Mouse (Mus musculus) cerebellum, postnatal 25 days (tissue): Measurements from ENCODE around the gene Scrn3.
A peak's percentile ranks its signal among the peaks of the same experiment; 100 is the strongest.

Source experiments
- DNase-seq, 2 experiments: peaks; one replicate each; pipeline ENCODE4 v3.0.0; 2021; ENCODE audit warnings: mixed read lengths in 2 of 2

Scrn3 gene

DNA sequence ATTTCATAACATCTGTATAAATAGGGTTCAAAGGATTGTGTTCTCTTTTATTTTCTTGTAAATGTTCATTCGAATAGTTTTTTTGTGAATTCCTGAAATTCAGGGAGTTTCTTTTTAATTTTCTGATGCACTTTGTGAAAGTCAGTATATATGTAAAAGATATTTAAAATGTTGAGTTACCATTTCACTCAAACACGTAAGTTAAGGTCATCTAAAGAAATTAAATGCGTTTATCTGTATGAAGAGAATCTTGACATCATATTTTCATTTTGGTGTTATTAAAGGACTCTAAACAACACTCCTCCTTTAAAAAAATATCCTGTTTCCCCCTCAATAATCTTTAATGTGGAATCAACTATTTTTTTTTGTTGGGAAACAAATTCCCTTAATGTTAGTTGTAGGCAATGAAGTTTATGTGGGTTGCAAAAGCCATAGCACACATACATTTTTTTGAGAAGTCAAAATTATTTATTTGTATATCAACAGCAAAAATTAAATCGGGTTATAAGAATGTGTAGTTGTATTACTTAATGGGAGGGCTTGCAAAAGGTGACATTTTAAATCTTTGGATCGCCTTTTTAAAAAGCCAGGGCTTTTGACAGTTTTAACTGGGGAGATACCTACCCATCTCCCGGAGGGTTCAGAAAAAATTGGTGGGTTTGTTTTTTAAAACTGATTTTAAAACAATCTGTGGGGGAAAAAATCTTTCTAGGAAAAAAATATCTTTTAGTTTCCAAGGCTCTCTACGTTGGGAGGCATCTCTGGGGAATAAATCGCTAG is 37.0 kb upstream of the Scrn3 start:
- no peak for DNase-seq

DNA sequence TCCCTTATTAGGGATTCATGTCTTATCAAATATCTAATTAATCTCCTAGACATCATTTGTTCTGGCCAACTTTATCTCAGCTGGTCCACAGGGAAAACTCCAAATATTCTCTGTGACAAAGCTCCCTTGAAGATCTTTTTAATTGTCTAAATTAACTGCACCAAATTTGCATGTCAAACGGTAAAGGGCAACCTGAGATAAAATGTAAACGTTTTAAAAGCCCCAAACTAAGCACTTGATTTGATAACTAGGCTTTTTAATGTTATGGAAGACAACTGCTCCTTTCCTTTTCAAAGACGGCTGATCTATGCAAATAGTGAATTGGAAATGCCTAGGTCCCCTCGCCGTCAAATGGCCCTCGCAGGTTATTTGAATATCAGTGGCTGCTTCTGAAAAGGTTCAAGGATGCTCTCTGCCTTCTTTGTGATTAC is 36.2 kb upstream of the Scrn3 start:
- DNase-seq, result peak in 1 of 2 experiments; percentile 38

DNA sequence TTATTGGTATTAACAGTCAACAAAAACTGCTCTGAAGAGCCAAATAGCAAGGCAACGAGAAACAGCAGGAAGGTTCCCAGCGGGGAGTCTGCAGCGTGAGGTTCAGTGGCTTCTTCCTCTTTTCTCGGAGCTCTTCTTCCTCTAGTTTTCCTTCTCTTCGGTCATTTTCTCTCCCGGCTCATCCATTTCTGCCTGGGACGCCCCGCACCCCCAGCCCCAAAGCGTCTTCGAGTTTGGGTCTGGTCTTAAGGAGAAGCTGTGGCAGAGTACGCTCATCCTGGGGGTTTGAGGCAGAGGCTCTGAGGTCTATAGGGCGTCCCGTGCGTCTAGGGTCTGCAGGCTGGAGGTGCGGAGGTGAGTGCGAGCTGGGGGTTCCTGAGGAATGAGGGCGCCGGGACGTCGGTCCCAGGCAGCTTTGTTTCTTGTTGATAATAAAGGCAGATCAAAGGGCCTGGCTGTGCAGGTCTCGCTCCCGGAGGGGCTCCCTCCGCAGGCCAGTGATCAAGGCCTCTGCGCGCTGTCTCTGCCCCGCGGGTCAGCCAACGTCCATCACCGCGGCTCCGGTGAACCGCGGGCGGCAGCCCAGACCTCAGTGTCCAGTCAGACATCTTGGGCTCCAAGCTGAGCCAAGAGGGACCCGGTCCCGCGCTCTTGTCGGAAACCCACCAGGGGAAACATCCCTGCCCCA is 35.2 kb upstream of the Scrn3 start:
- DNase-seq, result peak in 1 of 2 experiments; percentile 29

DNA sequence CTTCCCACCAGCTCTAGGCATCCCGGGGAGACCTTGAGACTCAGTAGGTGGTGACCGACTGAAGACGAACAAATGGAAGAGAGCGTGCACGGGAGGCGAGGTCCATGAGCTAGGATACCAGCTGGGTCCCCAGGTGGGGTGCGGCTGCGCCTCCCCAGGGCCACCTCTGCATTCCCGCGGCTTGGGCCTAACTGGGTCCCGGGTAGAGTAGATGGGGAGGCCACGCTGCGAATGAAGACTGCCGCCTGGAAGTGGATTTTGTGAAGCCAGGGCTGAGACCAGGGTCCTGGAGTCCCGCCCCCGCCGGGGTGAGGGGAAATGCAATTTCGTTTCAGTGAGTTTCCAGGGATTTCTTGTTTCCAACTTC is 34.7 kb upstream of the Scrn3 start:
- DNase-seq, result peak in 1 of 2 experiments; percentile 56

DNA sequence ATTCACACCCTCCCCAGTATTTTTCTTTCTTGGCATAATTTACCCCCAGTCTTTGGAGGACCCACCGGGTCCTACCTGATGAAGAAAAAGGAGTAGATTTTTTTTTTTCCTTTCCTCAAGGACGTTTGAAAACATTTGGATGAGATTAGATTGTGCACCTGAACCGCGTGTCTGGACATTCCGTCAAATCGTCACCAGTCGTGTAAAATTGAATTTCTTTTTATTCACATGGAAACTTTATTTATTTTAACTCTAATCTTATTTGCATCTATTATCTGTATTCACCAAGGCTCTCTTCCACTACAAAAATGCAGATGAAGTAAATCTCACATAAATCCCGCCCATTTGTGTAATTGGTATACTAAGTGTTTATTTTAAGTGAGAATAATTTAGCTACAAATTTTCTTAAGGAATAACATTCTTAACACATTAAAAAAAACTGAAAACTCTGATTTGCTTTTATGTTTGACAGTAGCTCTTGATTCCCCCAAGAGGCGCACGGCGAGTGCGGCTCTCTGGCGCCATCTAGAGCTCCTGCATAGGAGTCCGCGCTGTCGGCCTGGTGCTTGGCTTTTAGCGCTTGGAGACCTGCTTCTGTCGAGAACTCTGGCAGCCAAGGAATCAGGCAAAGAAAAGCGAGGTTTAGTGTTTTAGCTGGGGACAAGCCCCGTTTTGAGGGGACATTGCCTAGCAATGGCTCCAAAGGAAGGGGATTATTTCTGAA is 34.1 kb upstream of the Scrn3 start:
- peak; percentile 88 to 94 for DNase-seq

DNA sequence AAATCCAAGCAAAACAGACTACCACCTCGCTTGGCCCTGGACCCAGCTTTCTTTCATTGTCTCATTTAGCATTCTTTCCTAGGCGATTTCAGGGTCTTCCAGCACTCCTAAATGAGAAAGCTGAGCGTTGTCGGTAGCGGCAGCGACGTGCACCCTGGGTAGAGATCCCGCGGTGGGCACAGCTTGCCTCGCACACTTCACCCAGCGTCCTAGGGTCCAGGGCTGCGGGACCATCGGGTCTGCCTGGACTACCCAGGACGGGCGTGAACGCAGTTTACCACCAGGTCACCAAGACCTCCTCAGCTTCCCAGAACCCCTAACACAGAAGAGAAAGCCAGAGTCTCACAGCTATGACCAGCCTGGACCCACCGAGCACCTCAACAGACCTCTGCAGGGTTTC is 33.5 kb upstream of the Scrn3 start:
- DNase-seq, result no peak

DNA sequence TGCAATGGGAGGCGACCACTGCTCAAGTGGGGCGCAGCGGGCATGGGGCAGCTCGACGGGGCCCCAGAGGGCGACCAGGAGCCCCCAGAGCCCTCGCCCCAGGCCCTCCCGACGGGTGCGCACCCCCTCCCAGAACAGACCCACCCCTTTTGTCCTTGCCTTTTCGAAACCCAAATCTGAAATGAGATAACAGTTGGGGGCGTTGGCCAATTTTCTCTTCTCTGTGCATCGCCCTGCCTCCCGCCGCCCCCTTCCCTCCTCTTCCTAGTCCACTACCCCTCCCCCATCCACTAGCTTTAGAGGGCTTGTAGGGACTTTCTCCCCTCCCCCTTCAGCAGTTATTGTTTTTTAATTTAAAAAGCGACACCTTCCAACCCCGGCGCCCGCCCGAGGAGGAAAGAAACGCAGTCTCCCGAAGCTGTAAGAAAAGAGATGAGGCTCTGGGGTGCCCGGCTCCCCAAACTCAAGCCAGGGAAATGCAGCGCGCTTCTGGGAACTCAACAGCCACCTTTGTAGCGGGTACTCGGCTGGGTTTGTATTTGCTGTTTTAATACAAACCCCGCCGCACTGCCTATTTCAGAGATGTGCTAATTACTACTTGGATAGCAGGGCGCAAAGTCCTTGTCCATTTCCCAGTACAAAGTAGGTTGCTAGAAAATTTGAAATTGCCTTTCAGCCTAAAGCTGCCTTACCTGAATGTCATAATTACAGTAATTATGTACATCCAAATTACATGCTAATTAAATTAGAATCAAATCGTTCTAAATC is 32.9 kb upstream of the Scrn3 start:
- DNase-seq, result peak in 1 of 2 experiments; percentile 21

DNA sequence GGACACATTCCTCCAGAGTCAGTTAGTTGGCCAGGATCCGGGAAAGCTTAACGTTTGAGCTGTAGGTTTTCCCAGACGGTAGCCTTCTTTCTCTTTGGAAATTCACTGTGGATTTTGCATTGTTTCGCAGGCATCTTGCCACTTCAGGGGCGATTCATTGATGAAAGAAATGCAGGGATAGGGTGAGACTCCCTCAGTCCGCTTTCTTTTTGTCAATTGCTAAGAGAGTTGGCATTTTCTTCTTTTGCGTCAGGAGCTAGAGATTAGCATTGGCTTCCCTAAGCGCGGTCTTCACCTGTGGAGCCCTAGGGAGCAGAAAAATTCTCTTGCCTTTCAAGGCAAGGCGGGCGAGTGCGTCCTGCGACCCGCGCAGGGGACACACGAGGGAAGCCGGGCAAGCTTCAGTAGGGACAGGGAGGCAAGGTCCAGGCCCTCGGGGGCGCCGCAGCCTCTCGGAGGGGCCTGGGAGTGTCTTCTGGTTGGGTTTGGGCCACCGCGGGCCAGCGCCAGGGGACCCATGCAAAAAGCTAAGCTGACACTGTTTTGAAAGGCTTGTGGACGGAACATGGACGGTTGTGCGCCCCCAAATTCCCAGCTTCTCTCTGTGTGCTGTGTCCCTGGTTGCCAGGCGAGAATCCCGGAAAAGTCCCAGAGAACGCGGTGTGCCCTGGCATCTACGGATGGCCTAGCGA is 31.9 kb upstream of the Scrn3 start:
- peak in 1 of 2 experiments; percentile 19 for DNase-seq

DNA sequence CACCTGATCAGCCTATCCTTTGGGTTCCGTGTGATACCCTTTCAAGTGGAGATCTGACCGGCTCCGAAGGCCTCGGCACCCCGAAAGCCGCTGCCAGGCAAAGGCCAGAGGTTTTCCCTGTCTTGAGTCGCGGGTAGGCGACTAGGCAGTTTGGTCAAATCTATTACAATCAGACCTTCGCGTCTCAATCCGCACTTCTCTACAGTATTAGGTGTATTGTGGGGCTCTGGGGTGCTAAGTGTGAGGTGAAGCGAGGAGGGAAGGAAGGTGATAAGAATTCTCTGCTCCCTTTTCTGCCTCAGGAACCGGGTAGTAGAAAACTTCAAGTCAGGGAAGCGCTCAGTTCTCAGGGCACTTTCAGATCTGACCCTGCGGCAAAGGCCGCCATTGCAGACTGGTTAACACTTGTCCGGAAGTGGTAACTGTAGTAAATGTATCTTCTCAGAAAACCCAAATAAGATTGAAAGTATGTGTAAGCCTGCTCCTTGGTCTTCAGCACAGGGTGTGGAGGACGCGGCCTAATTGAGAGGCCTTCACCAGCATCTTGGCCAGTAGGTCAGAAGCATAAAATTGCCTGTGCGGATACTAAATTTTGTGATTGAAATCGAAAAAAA is 31.2 kb upstream of the Scrn3 start:
- peak in 1 of 2 experiments; percentile 18 for DNase-seq

DNA sequence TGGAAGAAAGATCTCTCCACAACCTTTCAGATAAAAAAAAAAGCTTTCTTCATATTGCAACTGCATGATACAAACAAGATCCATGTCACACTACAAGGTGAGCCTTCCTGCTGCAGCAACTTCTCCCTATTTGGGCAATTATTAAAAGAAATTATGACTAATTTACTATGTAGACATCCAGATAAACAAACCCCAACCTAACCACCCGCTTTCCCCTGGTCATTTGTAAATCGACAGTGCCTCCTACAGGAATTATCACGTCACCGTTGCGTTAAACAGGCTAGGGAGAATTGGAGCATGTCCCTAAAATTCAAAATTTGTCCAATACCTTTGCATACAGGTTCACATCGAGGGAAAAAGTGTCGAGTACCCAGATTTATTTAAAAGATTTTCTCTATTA is 30.7 kb upstream of the Scrn3 start:
- DNase-seq, result no peak

DNA sequence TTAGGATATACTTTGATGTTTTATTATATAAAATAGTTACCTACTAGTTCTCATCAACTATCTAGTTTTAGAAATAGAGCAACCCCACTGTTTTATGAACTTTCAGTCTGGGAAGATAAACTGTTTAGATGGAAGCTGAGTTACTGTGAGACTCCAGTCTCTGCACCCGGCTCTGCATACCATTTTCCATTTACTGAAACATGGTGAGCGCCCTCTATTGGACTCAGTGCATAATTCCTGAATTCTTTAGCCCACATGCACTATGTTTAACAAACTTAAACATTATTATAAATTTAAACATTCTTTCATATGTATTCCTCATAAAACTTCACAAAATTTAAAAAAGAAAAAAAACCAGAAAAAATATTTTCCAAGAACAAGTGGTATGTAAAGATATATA is 26.8 kb upstream of the Scrn3 start:
- no peak for DNase-seq

DNA sequence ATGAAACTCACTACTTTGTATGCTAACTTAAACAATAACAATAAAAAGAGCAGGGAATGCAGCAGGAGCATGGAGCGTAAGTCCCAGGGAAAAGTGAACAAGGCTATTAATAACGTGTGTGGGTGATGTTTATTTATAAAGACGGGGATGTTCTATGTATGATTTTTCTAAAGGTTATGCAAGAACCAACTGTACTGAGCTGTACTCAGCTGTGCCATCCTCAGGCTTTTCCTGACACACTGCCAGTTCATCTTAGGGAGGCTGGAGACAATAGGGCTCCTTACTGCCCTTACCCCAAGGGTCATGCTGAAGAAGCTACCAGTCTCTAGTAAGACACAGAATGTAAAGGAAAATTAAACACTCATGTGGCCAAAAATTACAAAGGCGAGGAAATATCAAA is 21.3 kb upstream of the Scrn3 start:
- DNase-seq, result no peak

DNA sequence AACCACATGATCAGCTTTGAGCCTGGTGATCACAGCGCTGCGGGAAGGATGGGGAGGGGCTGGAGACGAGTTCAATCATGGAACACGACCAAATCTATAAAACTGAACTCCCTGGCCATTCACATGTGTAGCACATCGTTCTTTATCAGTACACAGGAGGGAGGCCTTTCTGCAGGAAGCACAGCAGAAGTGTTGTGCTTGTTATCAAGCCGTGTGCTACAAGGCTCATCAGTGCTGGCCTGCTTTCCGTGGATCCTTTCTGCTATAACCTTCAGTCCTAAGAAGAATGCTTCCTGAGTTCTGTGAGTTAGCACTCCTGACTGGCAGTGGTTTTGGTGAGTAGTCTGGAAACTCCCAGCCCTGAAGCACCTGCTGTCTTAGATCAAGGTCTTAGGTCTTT is 17.4 kb upstream of the Scrn3 start:
- no peak for DNase-seq

DNA sequence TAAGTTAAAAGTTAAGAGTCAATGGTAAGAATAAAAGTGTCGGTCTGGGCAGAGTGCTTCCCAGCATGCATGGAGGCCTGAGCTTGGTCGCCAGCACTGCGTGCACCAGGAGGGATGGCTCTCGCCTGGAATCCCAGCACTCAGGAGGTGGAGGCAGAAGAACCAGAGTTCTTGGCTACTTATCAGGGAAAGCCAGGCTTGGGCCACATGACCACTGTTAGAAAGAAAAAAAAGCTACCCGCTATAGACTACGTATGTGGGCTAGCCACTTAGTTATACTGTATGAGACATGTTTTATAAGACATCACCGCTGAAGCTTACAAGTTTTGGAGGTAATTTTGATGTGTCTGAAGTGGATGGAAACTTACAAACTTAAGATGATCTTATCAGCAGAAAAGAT is 14.2 kb upstream of the Scrn3 start:
- no peak for DNase-seq

DNA sequence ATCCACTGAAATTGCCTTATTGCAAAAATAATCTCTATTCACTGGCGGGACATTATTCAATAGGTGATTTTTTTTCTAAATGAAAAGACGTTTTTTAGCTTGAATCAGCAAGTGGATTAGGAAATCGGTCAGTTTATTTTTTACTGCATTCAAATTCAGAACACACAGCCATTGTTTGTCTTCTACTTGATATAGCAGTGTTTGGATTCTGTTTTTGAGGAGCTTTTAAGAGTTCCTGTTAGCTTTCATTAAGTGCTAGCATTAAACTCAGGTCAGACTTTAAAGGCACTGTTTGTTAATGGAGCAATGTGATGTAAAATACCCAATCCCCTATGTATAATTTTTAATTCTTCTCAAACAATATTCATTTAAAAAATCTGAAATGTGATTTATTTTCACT is 13.6 kb upstream of the Scrn3 start:
- no peak for DNase-seq

DNA sequence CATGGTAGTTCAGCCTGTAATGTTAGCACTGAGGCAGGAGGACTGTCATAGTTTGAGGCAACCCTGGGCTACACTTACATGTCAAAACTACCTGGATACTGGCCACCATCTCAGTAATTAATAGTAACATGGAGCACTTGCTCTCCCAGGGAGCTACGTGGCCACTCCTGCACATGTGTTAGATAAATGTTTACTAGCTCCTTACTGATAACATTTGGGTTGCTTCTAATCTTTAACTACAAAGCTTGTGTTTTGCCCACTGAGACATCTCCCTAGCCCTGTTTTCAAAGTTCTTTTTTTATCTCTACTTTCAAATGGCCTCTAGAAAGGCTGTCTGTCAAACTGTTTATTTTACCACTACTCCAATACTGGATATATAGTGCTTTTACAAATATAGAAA is 10.4 kb upstream of the Scrn3 start:
- DNase-seq, result no peak

DNA sequence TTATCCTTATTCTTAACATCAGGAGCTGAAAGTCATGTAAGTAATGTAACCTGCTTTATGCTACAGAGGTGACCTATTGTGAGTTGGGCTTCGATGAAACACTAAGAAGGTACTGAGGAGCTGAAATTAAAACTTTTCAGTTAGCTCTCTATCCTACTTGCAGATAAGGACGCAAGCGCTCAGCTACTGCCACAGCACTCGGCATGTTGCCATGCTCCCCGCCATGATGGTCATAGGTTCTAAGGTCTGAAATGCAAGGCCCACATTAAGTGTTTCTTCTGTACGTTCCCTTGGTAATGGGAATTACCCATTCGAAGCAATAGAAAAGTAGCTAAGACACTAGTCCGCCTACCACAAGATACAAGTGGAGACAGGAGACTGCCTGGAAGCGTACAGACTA is 9.7 kb upstream of the Scrn3 start:
- DNase-seq, result no peak

DNA sequence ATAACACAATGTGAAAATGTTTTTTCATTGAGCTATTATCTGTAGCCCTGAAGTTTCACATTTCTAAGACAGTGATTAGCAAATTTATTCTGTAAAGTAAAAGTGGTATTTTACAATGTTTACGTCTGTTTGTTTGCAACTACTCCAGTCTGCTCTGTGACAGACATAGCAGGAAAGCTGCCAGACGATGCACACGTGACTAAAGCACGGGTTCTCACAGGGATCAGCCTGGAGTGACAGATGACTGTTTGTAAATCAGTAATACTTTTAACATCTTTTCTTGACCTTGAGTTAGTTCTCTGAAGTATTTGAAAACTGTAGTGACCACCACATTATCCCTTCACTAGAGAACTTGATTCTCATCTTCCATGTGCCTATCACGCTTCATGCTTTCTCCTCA is 7.9 kb upstream of the Scrn3 start:
- no peak for DNase-seq

DNA sequence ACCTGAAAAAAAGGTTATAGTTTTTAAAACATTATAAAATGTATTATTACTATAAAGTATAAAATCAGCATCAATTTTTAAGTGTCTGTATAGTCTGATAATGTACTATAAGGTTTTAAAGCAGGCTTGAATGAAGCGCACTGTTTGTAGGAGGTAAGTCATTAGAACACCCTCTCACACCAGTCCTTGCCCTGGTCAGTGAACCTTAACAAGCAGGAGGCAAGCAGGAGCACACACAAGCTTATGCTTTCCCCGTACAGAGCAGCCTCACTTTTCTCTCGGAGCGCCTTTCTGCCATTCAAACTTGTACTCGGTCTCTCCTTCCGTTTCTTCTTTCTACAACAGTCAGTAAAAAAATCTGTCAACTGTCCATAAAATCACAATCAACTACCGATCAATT is 6.4 kb upstream of the Scrn3 start:
- DNase-seq, result no peak

DNA sequence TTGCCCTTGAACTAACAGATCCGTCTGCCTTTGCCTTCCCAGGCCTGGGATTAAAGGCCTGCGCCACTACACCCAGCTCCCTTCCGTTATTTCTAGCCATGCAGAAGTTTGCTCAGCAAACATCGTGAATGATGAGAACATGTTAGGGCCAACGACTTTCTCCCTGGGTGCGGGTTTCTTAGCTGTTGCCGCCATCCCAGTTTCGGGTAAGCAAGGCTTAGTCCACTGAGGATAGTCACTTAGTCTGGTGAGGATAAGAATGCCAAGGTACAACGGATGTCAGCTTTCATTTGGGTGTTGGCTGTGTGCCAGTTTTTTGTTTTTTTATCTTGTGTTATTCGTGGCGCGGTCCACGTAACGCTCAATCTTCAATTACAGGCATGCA is 708 bp downstream of the Scrn3 start:
- DNase-seq, result peak; percentile 53 to 73

DNA sequence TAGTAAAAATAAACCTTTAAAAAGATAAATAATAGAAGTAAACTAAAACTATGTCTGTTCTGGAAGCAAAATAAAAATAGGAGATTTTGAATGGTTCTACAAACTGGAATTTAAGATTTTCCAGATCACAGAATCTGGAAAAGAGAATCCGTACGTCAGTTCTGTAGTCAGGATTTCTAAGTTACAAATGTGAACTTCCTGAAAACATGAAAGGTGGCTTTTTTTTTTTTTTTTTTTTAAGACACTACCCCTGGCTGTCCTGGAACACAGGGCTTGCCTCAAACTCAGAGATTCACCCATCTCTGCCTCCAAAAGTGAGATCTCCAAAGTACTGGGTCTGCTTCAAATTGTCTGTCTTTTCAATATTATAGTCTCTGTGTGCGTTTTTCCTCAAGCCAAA is 1.9 kb downstream of the Scrn3 start:
- DNase-seq, result no peak

DNA sequence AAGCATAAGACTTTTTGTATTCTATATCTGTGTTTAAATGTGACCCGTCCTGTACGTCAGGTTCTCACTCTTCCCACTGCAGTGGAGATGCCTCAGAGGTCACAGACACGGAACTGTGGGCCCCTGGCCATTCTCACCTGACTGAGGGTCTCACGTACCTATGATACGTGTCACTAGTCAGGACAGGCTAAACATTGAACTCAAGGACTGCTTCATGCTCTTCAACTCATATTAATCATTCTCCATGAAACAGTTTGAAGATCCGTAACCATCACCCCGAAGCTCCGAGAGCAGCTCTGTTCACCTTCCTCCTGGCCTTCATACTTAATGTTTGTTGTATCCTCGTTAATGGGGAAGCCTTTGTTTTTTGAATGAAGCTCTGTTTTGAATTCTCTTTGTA is 5.0 kb downstream of the Scrn3 start:
- DNase-seq, result no peak
